Mouse (Mus musculus) testis, adult 2 months (tissue): ENCODE data around the gene 1700012B09Rik. TPM values are rescaled to one million over a fixed set of nuclear protein-coding genes. Genes with fewer than 3 reads are reported as not detected.
A peak's percentile ranks its signal among the peaks of the same experiment; 100 is the strongest.

Source experiments
- H3K27ac ChIP-seq: fragments of 200-500 bp; 2 replicates; pipeline ENCODE4 v1.5.1; 2012; ENCODE audit warnings: low read depth, low read length; ENCODE audit not compliant: control insufficient read depth, insufficient read depth
- H3K27me3 ChIP-seq: fragments of 200-500 bp; 2 replicates; pipeline ENCODE4 v1.6.1; 2012; ENCODE audit warnings: mild to moderate bottlenecking, low read length, moderate library complexity; ENCODE audit not compliant: control insufficient read depth, insufficient read depth
- H3K36me3 ChIP-seq: fragments of 200-500 bp; 2 replicates; pipeline ENCODE4 v1.6.1; 2012; ENCODE audit warnings: mild to moderate bottlenecking, low read length; ENCODE audit not compliant: control insufficient read depth, insufficient read depth
- H3K4me1 ChIP-seq: fragments of 200-500 bp; 2 replicates; pipeline ENCODE4 v1.6.1; 2012; ENCODE audit warnings: low read length; ENCODE audit not compliant: control insufficient read depth, insufficient read depth
- H3K4me3 ChIP-seq: fragments of 200-500 bp; 2 replicates; pipeline ENCODE4 v1.5.1; 2012; ENCODE audit warnings: low read depth, mild to moderate bottlenecking, low read length, moderate library complexity, mixed read lengths; ENCODE audit not compliant: control insufficient read depth
- CTCF ChIP-seq: fragments of 200-500 bp; IDR thresholded peaks from 2 replicates; pipeline ENCODE4 v1.5.1; 2012; ENCODE audit warnings: low read depth, mild to moderate bottlenecking, inconsistent platforms, low read length, moderate library complexity; ENCODE audit not compliant: control insufficient read depth, insufficient read depth, insufficient replicate concordance
- POLR2A ChIP-seq: fragments of 200-500 bp; IDR thresholded peaks from 2 replicates; pipeline ENCODE4 v1.6.1; 2012; ENCODE audit warnings: low read depth, mild to moderate bottlenecking, inconsistent platforms, low read length, moderate library complexity; ENCODE audit not compliant: control insufficient read depth
- polyA plus RNA-seq: library from polyadenylated mRNA; depleted of rRNA; stranded (reverse); fragments of >200 nt; gene quantifications from 2 replicates; pipeline ENCODE4 v1.2.3, GENCODE M21; 2012; rRNA removed

Gene 1700012B09Rik
- polyA plus RNA-seq, result 94.9 and 109 TPM in 2 replicates

DNA sequence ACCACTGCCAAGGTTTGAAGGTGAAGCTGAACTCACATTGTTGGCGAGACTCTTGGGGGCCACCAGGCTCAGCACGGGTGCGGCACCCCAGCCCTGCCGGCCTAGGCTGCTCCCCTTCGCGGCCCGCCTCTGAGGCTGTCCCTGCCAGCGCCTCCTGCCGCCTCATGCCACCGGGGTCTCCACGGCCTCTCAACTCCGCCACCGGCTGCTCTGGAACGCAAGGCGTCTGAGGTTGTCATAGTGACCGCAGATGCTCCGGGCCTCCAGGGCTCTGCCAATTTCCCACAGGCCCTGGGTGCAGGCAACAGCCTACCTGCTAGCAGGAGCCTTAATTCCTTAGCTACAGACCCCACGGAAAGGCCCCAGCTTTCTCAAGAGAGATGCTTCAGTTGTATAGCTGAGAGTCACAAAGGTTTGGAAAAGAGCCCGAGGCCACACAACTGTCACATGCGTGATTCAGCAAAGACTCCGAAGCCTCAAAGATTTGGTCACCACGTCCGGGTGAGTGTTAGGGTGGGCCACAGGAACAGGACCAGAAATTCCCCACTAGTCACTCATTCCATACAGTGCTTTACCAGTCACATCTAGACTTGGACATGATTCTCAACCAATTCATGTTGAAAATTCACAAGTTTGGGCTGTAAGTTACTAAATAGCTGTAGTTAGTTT lies at the start of gene 1700012B09Rik:
Gene 1700012B09Rik (minus strand): TSS at position 228 of the 669 bp plus-strand sequence.
- H3K4me1 ChIP-seq, result no peaks in the 10 kb centered on the region; the same call in none of the 2 replicates
- H3K27me3 ChIP-seq, result no peaks in the 10 kb centered on the region
- H3K4me3 ChIP-seq, result peak within 1 kb of the TSS; percentile 82
- H3K27ac ChIP-seq, result peak within 1 kb of the TSS; percentile 8; the same call in 1 of the 2 replicates
- no peak for TF ChIP-seq CTCF
- peak; percentile 60 for TF ChIP-seq POLR2A
- H3K36me3 ChIP-seq, result no peaks in the 10 kb centered on the region

GRCm38 (mm10) chr9:14810111-14810510 lies 39.3 kb upstream of the 1700012B09Rik start:
- H3K27me3 ChIP-seq, result no peaks in the 10 kb centered on the region
- H3K27ac ChIP-seq, result no peak overlapping the region
- H3K4me3 ChIP-seq, result no peak overlapping the region
- TF ChIP-seq CTCF (no peak), POLR2A (no peak)
- H3K4me1 ChIP-seq, result no peaks in the 10 kb centered on the region
- H3K36me3 ChIP-seq, result peaks cover under 1% of the 10 kb centered on the region; the same call in 1 of the 2 replicates

DNA sequence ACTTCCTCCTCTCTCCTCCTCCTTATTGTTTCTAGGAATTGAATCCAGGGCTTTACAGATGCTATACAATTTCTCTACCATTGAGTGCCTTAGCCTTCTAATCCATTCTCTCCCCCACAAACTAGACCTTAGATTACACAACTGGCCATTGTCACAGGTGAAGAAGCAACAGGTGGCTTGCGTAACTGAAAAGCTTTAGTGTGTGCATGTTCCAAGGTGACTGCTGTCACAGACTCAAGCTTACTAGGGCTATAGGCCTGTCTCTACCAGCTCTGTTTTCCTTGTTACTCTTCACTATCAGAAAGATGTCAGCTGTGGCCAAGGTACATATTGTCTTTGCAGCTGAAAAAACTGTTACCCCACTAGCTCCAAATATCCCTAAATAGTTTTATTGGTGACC lies 36.0 kb upstream of the 1700012B09Rik start:
- TF ChIP-seq POLR2A, result no peak
- no peak for TF ChIP-seq CTCF
- no peak overlapping the region for H3K27ac ChIP-seq
- H3K4me3 ChIP-seq, result no peak overlapping the region
- H3K36me3 ChIP-seq, result peaks cover 3% of the 10 kb centered on the region
- no peaks in the 10 kb centered on the region for H3K4me1 ChIP-seq
- H3K27me3 ChIP-seq, result no peaks in the 10 kb centered on the region

DNA sequence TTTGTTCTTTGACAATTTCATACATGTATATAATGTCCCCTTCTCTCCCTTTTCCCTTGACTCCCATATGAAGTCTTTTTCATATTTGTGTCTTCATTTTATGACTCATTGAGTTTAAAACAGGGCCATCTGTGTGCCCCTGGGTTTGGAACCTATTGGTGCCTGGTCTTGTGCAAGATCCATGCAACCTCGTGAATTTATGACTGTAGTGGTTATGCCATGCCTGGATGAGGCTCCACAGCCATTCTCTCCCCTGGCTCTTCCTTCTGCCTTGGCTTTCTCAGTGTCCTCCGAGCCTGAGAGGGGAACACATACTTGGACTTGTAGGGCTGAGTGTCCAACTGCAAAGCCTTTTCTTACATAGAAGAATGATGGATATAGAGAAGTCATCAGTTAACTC lies 34.9 kb upstream of the 1700012B09Rik start:
- Histone ChIP-seq H3K4me3 (no peak overlapping the region), H3K36me3 (peaks cover 3% of the 10 kb centered on the region), H3K27me3 (no peaks in the 10 kb centered on the region), H3K4me1 (no peaks in the 10 kb centered on the region), H3K27ac (no peak overlapping the region)
- TF ChIP-seq CTCF (no peak), POLR2A (no peak)

- no peak overlapping the region for H3K27ac ChIP-seq
- H3K27me3 ChIP-seq, result no peaks in the 10 kb centered on the region
- H3K4me1 ChIP-seq, result no peaks in the 10 kb centered on the region
- H3K4me3 ChIP-seq, result no peak overlapping the region
- H3K36me3 ChIP-seq, result peaks cover 1% of the 10 kb centered on the region; the same call in 1 of the 2 replicates
- TF ChIP-seq POLR2A (no peak), CTCF (no peak)
Observed at GRCm38 (mm10) chr9:14787356-14787755, 16.5 kb upstream of the 1700012B09Rik start.

GRCm38 (mm10) chr9:14784039-14785002 lies 13.5 kb upstream of the 1700012B09Rik start, which contains the start of the genes Mre11a and Ankrd49:
Mre11a (plus strand) TSS chr9:14784654.
Ankrd49 (minus strand) TSS chr9:14784856.
- H3K4me1 ChIP-seq, result no peaks in the 10 kb centered on the region
- no peaks in the 10 kb centered on the region for H3K27me3 ChIP-seq
- H3K36me3 ChIP-seq, result peaks cover 2% of the 10 kb centered on the region; the same call in 1 of the 2 replicates
- H3K4me3 ChIP-seq, result peak within 1 kb of the TSS; percentile 98
- TF ChIP-seq POLR2A (peak; percentile 77), CTCF (no peak)
- H3K27ac ChIP-seq, result peak within 1 kb of the TSS; percentile 99

- Histone ChIP-seq H3K4me1 (no peaks in the 10 kb centered on the region), H3K4me3 (no peak overlapping the region), H3K36me3 (peaks cover 2% of the 10 kb centered on the region; the same call in 1 of the 2 replicates), H3K27me3 (no peaks in the 10 kb centered on the region), H3K27ac (no peak overlapping the region)
- TF ChIP-seq POLR2A (no peak), CTCF (no peak)
Observed at GRCm38 (mm10) chr9:14778341-14778740, 7.5 kb upstream of the 1700012B09Rik start.
